Mouse (Mus musculus): ENCODE data around the gene Ms4a10. TPM values are rescaled to one million over a fixed set of nuclear protein-coding genes. Genes with fewer than 3 reads are reported as not detected.
A peak's percentile ranks its signal among the peaks of the same experiment; 100 is the strongest.

Ms4a10 gene
- total and polyA plus RNA-seq, 2 experiments from 2014 or later: not detected

DNA sequence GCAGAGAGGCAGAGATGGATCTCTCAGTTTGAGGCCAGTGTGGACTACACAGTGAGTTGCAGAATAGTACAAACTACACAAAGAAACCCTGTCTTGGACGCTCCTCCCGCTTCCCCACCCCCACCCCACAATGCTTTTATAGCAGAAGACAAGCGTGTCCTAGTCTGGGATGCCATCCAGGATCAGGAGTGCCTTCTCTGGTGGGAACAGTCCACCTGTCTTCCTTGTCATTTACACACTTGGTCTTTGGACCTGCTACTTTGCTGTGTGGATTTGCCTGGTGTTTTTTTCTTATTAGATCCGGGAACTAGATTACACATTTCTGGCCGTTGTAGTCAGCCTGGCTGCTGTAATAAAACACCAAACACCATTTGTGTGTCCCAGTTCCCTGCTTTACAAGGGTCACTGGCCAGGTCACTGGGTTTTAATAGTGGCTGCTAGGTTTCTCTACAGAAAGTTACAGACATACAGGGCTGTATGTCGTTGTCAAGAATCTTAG, 48.3 kb downstream of the Ms4a10 start:
- 8% methylated on average over 6 of the region's 6 CpGs for WGBS
- H3K27me3 ChIP-seq (ENCODE audit: insufficient read depth, low read length): no peaks in the 10 kb centered on the region
- ATAC-seq (peak; percentile 81), DNase-seq (ENCODE audit: low spot score) (peak; percentile 43)
- H3K27ac ChIP-seq: peak overlapping the region; percentile 46
- no peaks in the 10 kb centered on the region for H3K4me1 ChIP-seq (ENCODE audit: insufficient read depth, low read length)
- H3K4me2 ChIP-seq (ENCODE audit: low read depth, low read length): no peak overlapping the region
- no peaks in the 10 kb centered on the region for H3K9me3 ChIP-seq (ENCODE audit: low read length)
- H3K36me3 ChIP-seq (ENCODE audit: insufficient read depth, low read length): no peaks in the 10 kb centered on the region
- no peak overlapping the region for H3K9ac ChIP-seq (replicated peaks; ENCODE audit: low read length)
- H3K4me3 ChIP-seq (ENCODE audit: low read length): no peak overlapping the region
- TF ChIP-seq CTCF (IDR thresholded peaks at IDR 0.05; ENCODE audit: low read depth): no peak

DNA sequence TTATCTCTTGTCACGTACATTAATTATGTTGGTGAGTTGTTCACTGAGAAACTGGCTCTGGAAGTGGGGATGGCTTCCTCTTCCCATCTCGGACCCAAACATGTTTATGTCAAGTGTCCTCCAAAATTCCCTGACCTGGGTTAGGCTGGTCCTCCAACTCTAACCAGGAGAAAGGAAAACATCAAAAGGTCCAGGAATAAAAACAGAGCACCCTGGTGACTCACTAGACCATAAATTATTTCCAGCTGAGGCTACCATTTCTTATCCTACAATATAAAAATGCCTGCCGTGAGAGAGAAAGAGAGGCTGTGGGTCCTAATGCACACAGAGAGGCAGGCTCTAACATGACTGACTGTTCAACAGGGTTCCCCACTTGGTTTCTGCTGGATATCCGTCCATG, 50.2 kb downstream of the Ms4a10 start:
- Histone ChIP-seq H3K36me3 (ENCODE audit: insufficient read depth, low read length) (no peaks in the 10 kb centered on the region), H3K9me3 (ENCODE audit: low read length) (no peaks in the 10 kb centered on the region), H3K4me3 (ENCODE audit: low read length) (no peak overlapping the region), H3K4me2 (ENCODE audit: low read depth, low read length) (no peak overlapping the region), H3K27ac (no peak overlapping the region), H3K4me1 (ENCODE audit: insufficient read depth, low read length) (no peaks in the 10 kb centered on the region), H3K9ac (replicated peaks; ENCODE audit: low read length) (no peak overlapping the region), H3K27me3 (ENCODE audit: insufficient read depth, low read length) (no peaks in the 10 kb centered on the region)
- TF ChIP-seq CTCF (IDR thresholded peaks at IDR 0.05; ENCODE audit: low read depth): no peak
- WGBS: 68% methylated on average over 4 of the region's 4 CpGs
- no peak for ATAC-seq
- no peak for DNase-seq (ENCODE audit: low spot score)

DNA sequence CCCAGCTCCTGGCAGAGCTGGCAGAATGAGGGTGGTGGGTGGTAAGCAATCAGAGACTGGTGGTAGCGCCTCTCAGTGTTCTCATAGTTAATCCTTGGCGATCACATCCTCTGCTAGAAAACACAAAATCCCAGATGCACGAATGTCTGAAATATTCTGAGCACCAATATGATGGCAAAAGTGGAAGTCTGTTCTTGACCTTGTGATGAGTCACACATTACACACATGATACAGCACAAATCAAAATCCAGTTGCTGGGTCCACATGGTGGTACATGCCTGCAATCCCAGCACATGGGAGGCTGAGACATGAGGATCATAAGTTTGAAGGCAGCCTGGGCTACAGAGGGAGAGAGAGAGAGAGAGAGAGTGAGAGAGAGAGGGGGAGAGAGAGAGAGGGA, 53.4 kb downstream of the Ms4a10 start:
- H3K36me3 ChIP-seq (ENCODE audit: insufficient read depth, low read length): no peaks in the 10 kb centered on the region
- TF ChIP-seq CTCF (IDR thresholded peaks at IDR 0.05; ENCODE audit: low read depth): no peak
- WGBS: 69% methylated on average over 3 of the region's 3 CpGs
- ATAC-seq (no peak), DNase-seq (ENCODE audit: low spot score) (no peak)
- no peak overlapping the region for H3K4me2 ChIP-seq (ENCODE audit: low read depth, low read length)
- H3K27ac ChIP-seq: no peak overlapping the region
- no peak overlapping the region for H3K4me3 ChIP-seq (ENCODE audit: low read length)
- no peaks in the 10 kb centered on the region for H3K27me3 ChIP-seq (ENCODE audit: insufficient read depth, low read length)
- H3K4me1 ChIP-seq (ENCODE audit: insufficient read depth, low read length): no peaks in the 10 kb centered on the region
- H3K9ac ChIP-seq (replicated peaks; ENCODE audit: low read length): no peak overlapping the region
- no peaks in the 10 kb centered on the region for H3K9me3 ChIP-seq (ENCODE audit: low read length)

DNA sequence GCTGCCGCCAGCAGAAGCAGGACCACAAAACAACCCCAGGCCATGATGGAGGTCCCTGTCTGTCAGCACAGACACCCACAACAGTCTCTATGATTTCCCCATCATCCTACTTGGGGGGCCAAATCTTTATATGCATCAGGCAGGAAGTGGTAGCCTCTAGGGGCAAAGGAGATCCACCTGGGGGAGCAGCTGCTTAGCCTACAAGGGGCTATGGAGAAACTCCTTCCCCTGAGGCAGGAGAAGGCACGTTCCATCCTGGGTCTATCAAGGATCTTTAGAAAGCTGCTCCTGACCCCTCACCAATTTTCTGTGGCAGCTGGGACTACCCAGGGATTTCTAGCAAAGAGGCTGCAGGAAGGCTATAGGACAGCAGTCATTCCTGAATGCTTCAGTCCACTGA, 53.9 kb downstream of the Ms4a10 start, which contains the start of gene Zp1:
Gene Zp1 (minus strand): TSS at position 101 of the 400 bp plus-strand sequence.
- Histone ChIP-seq H3K27me3 (ENCODE audit: insufficient read depth, low read length) (no peaks in the 10 kb centered on the region), H3K4me2 (ENCODE audit: low read depth, low read length) (no peak within 1 kb of the TSS), H3K4me3 (ENCODE audit: low read length) (no peak within 1 kb of the TSS), H3K9ac (replicated peaks; ENCODE audit: low read length) (no peak within 1 kb of the TSS), H3K27ac (no peak within 1 kb of the TSS), H3K4me1 (ENCODE audit: insufficient read depth, low read length) (no peaks in the 10 kb centered on the region), H3K36me3 (ENCODE audit: insufficient read depth, low read length) (no peaks in the 10 kb centered on the region), H3K9me3 (ENCODE audit: low read length) (no peaks in the 10 kb centered on the region)
- TF ChIP-seq CTCF (IDR thresholded peaks at IDR 0.05; ENCODE audit: low read depth): no peak
- no peak for DNase-seq (ENCODE audit: low spot score)
- ATAC-seq: no peak
- WGBS: 68% methylated on average over 2 of the region's 2 CpGs

DNA sequence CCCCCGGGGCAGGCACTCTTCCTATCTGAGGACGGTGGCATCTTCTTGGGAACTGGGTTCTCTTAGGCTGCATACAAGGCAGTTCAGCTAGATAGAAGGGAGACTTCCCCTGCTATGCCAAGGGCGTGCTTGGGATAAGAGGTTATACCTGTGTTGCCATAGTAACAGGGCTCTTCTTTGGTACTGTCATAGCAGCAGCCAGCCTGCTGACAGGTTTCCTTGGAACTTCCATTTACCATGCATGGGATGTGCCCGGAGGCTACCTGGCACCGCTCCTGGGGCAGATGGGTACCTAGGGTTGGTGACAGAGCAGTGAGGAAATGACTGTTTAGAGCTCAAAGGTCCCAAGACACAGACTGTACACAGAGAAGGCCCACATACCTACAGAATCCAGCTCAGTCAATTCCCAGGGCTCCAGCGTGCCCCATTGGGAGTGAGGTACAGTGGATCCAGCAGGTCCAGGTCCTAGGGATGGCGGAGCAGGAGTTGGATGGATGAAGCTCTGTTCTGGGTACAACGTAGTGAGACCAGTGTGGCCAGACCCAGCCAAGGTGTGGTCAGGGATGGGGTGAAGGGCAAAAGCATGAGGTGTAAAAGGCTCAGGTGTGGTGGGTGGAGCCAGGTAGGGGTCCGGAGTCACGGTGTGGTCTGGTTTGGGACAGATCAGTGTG, 56.0 kb downstream of the Ms4a10 start:
- H3K27ac ChIP-seq: no peak overlapping the region
- peak; percentile 63 for ATAC-seq
- peak; percentile 51 for DNase-seq (ENCODE audit: low spot score)

DNA sequence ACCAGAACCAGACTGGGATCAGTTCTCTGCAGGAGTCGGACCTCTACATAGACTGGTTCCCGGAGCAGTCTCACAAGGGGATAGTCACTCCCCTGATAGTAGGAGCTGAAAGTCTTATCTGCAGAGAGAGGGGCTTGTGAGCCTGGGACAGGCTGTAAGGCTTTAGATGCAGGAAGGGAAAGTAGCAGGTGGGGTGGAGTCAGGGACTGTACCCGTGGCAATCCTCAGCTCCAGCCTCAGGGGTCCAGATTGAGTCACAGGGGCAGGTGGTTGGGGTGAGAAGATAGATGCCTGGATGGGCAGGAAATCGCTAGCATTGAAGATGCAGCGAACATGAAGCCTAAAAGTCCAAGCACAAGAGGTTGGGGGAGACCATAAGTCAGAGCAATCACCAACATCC, 58.0 kb downstream of the Ms4a10 start:
- Histone ChIP-seq H3K9me3 (ENCODE audit: low read length) (no peaks in the 10 kb centered on the region), H3K36me3 (ENCODE audit: insufficient read depth, low read length) (no peaks in the 10 kb centered on the region), H3K4me1 (ENCODE audit: insufficient read depth, low read length) (no peaks in the 10 kb centered on the region), H3K4me2 (ENCODE audit: low read depth, low read length) (no peak overlapping the region), H3K27me3 (ENCODE audit: insufficient read depth, low read length) (no peaks in the 10 kb centered on the region), H3K4me3 (ENCODE audit: low read length) (no peak overlapping the region), H3K9ac (replicated peaks; ENCODE audit: low read length) (no peak overlapping the region), H3K27ac (no peak overlapping the region)
- DNase-seq (ENCODE audit: low spot score): no peak
- 71% methylated on average over 5 of the region's 5 CpGs for WGBS
- no peak for TF ChIP-seq CTCF (IDR thresholded peaks at IDR 0.05; ENCODE audit: low read depth)
- ATAC-seq: no peak

More for the DNA sequence above, 56.0 kb downstream of the Ms4a10 start:
- no peaks in the 10 kb centered on the region for H3K27me3 ChIP-seq (ENCODE audit: insufficient read depth, low read length)
- H3K4me3 ChIP-seq (ENCODE audit: low read length): no peak overlapping the region
- no peak overlapping the region for H3K4me2 ChIP-seq (ENCODE audit: low read depth, low read length)
- H3K36me3 ChIP-seq (ENCODE audit: insufficient read depth, low read length): no peaks in the 10 kb centered on the region
- 82% methylated on average over 10 of the region's 10 CpGs for WGBS
- H3K9me3 ChIP-seq (ENCODE audit: low read length): no peaks in the 10 kb centered on the region
- TF ChIP-seq CTCF (IDR thresholded peaks at IDR 0.05; ENCODE audit: low read depth): no peak
- H3K9ac ChIP-seq (replicated peaks; ENCODE audit: low read length): no peak overlapping the region
- no peaks in the 10 kb centered on the region for H3K4me1 ChIP-seq (ENCODE audit: insufficient read depth, low read length)

DNA sequence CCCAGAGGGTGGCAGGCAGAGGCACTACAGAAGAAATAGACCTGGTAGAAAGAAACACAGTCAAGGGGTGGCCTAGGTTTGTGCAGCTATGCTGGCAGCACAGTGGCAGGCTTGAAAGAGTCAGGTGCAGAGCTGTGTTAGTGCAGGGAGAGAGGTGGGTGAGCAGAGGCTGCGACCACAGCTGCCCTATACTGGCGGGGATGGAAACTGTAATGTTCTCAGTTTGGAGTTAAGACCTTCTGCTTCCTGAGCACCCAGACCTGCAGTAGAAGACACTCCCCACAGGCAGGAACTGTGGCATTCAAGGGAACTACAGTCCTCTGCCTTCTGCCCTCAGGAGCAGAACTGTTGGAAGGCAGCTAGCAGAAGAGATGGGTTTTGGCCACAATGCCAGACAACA, 59.6 kb downstream of the Ms4a10 start:
- H3K4me2 ChIP-seq (ENCODE audit: low read depth, low read length): no peak overlapping the region
- H3K9me3 ChIP-seq (ENCODE audit: low read length): no peaks in the 10 kb centered on the region
- no peak overlapping the region for H3K9ac ChIP-seq (replicated peaks; ENCODE audit: low read length)
- H3K4me1 ChIP-seq (ENCODE audit: insufficient read depth, low read length): no peaks in the 10 kb centered on the region
- no peak for ATAC-seq
- no peaks in the 10 kb centered on the region for H3K27me3 ChIP-seq (ENCODE audit: insufficient read depth, low read length)
- TF ChIP-seq CTCF (IDR thresholded peaks at IDR 0.05; ENCODE audit: low read depth): no peak
- no peak overlapping the region for H3K4me3 ChIP-seq (ENCODE audit: low read length)
- H3K27ac ChIP-seq: no peak overlapping the region
- H3K36me3 ChIP-seq (ENCODE audit: insufficient read depth, low read length): no peaks in the 10 kb centered on the region
- WGBS: 71% methylated on average over 2 of the region's 2 CpGs
- no peak for DNase-seq (ENCODE audit: low spot score)
